Mouse (Mus musculus) MEL (cell line): ENCODE data around the gene Zfp819. TPM values are rescaled to one million over a fixed set of nuclear protein-coding genes. Genes with fewer than 3 reads are reported as not detected.

Source experiments
- DNase-seq: peaks from one replicate; pipeline ENCODE4 v3.0.0; 2011; ENCODE audit warnings: low read depth, low spot score
- H3K27ac ChIP-seq: 2 replicates; pipeline ENCODE4 v1.5.1; 2012; ENCODE audit warnings: low read depth, mild to moderate bottlenecking, control low read depth, low read length, moderate library complexity; ENCODE audit not compliant: control insufficient read depth
- H3K27me3 ChIP-seq, 2 experiments: fragments of 150-350 bp in 1 of 2; sonication (generic) in 1 of 2; 2 replicates each; pipeline ENCODE4 v1.6.1; 2012; ENCODE audit warnings: low read length in 2 of 2, mild to moderate bottlenecking in 2 of 2, improper control_type of control experiment in 1 of 2, moderate library complexity in 1 of 2; ENCODE audit not compliant: insufficient read depth in 2 of 2, control insufficient read depth in 1 of 2
- H3K36me3 ChIP-seq, 2 experiments: 2 replicates each; pipeline ENCODE4 v1.6.1; 2012 to 2014; ENCODE audit warnings: low read length in 2 of 2, improper control_type of control experiment in 1 of 2, inconsistent platforms in 1 of 2, mild to moderate bottlenecking in 1 of 2; ENCODE audit not compliant: insufficient read depth in 2 of 2, control insufficient read depth in 1 of 2
- H3K4me1 ChIP-seq, 2 experiments: fragments of 150-350 bp in 1 of 2; sonication (generic) in 1 of 2; 2 replicates each; pipeline ENCODE4 v1.6.1; 2012; ENCODE audit warnings: low read length in 2 of 2, improper control_type of control experiment in 1 of 2, mild to moderate bottlenecking in 1 of 2; ENCODE audit not compliant: insufficient read depth in 2 of 2, control insufficient read depth in 1 of 2
- H3K4me3 ChIP-seq, 2 experiments: fragments of 150-350 bp in 1 of 2; sonication (generic) in 1 of 2; 2 replicates each; pipeline ENCODE4 v1.5.1; 2012; ENCODE audit warnings: low read depth in 2 of 2, low read length in 2 of 2, mild to moderate bottlenecking in 2 of 2, moderate library complexity in 2 of 2, control low read depth in 1 of 2, improper control_type of control experiment in 1 of 2; ENCODE audit not compliant: control insufficient read depth in 1 of 2, insufficient read depth in 1 of 2
- H3K79me2 ChIP-seq: 2 replicates; pipeline ENCODE4 v1.6.1; 2012; ENCODE audit warnings: mild to moderate bottlenecking, low read length, moderate library complexity; ENCODE audit not compliant: control insufficient read depth, poor library complexity, insufficient read depth
- H3K9ac ChIP-seq: 2 replicates; pipeline ENCODE4 v1.6.1; 2012; ENCODE audit warnings: low read depth, mild to moderate bottlenecking, control low read depth, low read length, moderate library complexity; ENCODE audit not compliant: control insufficient read depth, poor library complexity, severe bottlenecking
- H3K9me3 ChIP-seq: fragments of 150-350 bp; sonication (generic); replicated peaks from 2 replicates; pipeline ENCODE4 v1.6.1; 2012; ENCODE audit warnings: mild to moderate bottlenecking, low read length, improper control_type of control experiment, moderate library complexity; ENCODE audit not compliant: insufficient read depth
- BHLHE40 ChIP-seq: IDR thresholded peaks from 2 replicates; pipeline ENCODE4 v1.6.1; 2012; ENCODE audit warnings: low read depth, mild to moderate bottlenecking, inconsistent platforms, low read length, improper control_type of control experiment, borderline replicate concordance
- CHD1 ChIP-seq: IDR thresholded peaks from 2 replicates; pipeline ENCODE4 v1.6.1; 2012; ENCODE audit warnings: low read depth, mild to moderate bottlenecking, inconsistent platforms, low read length, improper control_type of control experiment
- CHD2 ChIP-seq: IDR thresholded peaks from 2 replicates; pipeline ENCODE4 v1.6.1; 2011; ENCODE audit warnings: low read length, improper control_type of control experiment
- CTCF ChIP-seq, 3 experiments: IDR thresholded peaks in 2 of 3; conservative IDR thresholded peaks in 1 of 3; 2 replicates each; pipeline ENCODE4 v1.5.1; 2011 to 2012; ENCODE audit warnings: low read length in 3 of 3, low read depth in 2 of 3, mild to moderate bottlenecking in 2 of 3, improper control_type of control experiment in 1 of 3, inconsistent platforms in 1 of 3, mixed read lengths in 1 of 3, moderate library complexity in 1 of 3; ENCODE audit not compliant: control insufficient read depth in 1 of 3, insufficient read depth in 1 of 3, poor library complexity in 1 of 3, severe bottlenecking in 1 of 3
- E2F4 ChIP-seq: IDR thresholded peaks from 2 replicates; pipeline ENCODE4 v1.6.1; 2011; ENCODE audit warnings: low read depth, low read length, improper control_type of control experiment, borderline replicate concordance
- ELF1 ChIP-seq: IDR thresholded peaks from 2 replicates; pipeline ENCODE4 v1.6.1; 2014; ENCODE audit warnings: low read depth, mild to moderate bottlenecking, inconsistent platforms, low read length, improper control_type of control experiment, moderate library complexity
- EP300 ChIP-seq, 2 experiments: IDR thresholded peaks; 2 replicates each; pipeline ENCODE4 v1.6.1; 2011; ENCODE audit warnings: improper control_type of control experiment in 2 of 2, low read length in 2 of 2, low read depth in 1 of 2, mild to moderate bottlenecking in 1 of 2
- ETS1 ChIP-seq: IDR thresholded peaks from 2 replicates; pipeline ENCODE4 v1.6.1; 2012; ENCODE audit warnings: low read depth, mild to moderate bottlenecking, inconsistent platforms, low read length, improper control_type of control experiment, moderate library complexity
- GABPA ChIP-seq: IDR thresholded peaks from 2 replicates; pipeline ENCODE4 v1.6.1; 2012; ENCODE audit warnings: low read depth, mild to moderate bottlenecking, inconsistent platforms, low read length, improper control_type of control experiment, moderate library complexity
- KAT2A ChIP-seq: conservative IDR thresholded peaks from 2 replicates; pipeline ENCODE4 v1.6.1; 2012; ENCODE audit warnings: low read depth, low read length, improper control_type of control experiment, inconsistent platforms
- MAZ ChIP-seq: IDR thresholded peaks from 2 replicates; pipeline ENCODE4 v1.6.1; 2012; ENCODE audit warnings: low read depth, mild to moderate bottlenecking, inconsistent platforms, low read length, improper control_type of control experiment
- MEF2A ChIP-seq: IDR thresholded peaks from 2 replicates; pipeline ENCODE4 v1.6.1; 2014; ENCODE audit warnings: low read depth, mild to moderate bottlenecking, inconsistent platforms, low read length, improper control_type of control experiment; ENCODE audit not compliant: poor library complexity, insufficient replicate concordance, severe bottlenecking; ENCODE audit errors: extremely low read depth
- MXI1 ChIP-seq: IDR thresholded peaks from 2 replicates; pipeline ENCODE4 v1.6.1; 2011; ENCODE audit warnings: mild to moderate bottlenecking, low read depth, low read length, improper control_type of control experiment
- MYB ChIP-seq: IDR thresholded peaks from 2 replicates; pipeline ENCODE4 v1.6.1; 2011; ENCODE audit warnings: mild to moderate bottlenecking, low read depth, low read length, improper control_type of control experiment
- MYC ChIP-seq: IDR thresholded peaks from 2 replicates; pipeline ENCODE4 v1.6.1; 2011; ENCODE audit warnings: low read depth, mild to moderate bottlenecking, low read length, improper control_type of control experiment, moderate library complexity
- NELFE ChIP-seq: IDR thresholded peaks from 2 replicates; pipeline ENCODE4 v1.6.1; 2011; ENCODE audit warnings: low read depth, low read length, improper control_type of control experiment
- NRF1 ChIP-seq: IDR thresholded peaks from 2 replicates; pipeline ENCODE4 v1.6.1; 2014; ENCODE audit warnings: low read depth, mild to moderate bottlenecking, inconsistent platforms, low read length, improper control_type of control experiment, moderate library complexity; ENCODE audit not compliant: poor library complexity, insufficient read depth, severe bottlenecking
- RAD21 ChIP-seq: IDR thresholded peaks from 2 replicates; pipeline ENCODE4 v1.6.1; 2011; ENCODE audit warnings: mild to moderate bottlenecking, low read depth, low read length, improper control_type of control experiment
- ZKSCAN1 ChIP-seq: IDR thresholded peaks from 2 replicates; pipeline ENCODE4 v1.6.1; 2012; ENCODE audit warnings: low read depth, mild to moderate bottlenecking, inconsistent platforms, low read length, improper control_type of control experiment, moderate library complexity
- ZNF384 ChIP-seq: IDR thresholded peaks from 2 replicates; pipeline ENCODE4 v1.6.1; 2012; ENCODE audit warnings: low read depth, mild to moderate bottlenecking, inconsistent platforms, low read length, improper control_type of control experiment
- polyA plus RNA-seq, 2 experiments: library from polyadenylated mRNA; stranded (reverse) in 1 of 2; unstranded in 1 of 2; fragments of >175 nt in 1 of 2; fragments of >200 nt in 1 of 2; gene quantifications; 2 replicates each; pipeline versions ENCODE4 v1.2.1 to v1.2.4; 2012; ENCODE audit warnings: low replicate concordance in 2 of 2, low read depth in 1 of 2; ENCODE audit not compliant: insufficient read length in 2 of 2, insufficient read depth in 1 of 2, missing spikeins in 1 of 2
- total RNA-seq: library from RNA; depleted of rRNA; stranded (reverse); fragments of 300-350 nt; gene quantifications from 2 replicates; pipeline ENCODE4 v1.2.3, GENCODE M21; 2012

The Zfp819 gene
- total and polyA plus RNA-seq, 3 experiments = 0.06 TPM; not detected in 2

DNA sequence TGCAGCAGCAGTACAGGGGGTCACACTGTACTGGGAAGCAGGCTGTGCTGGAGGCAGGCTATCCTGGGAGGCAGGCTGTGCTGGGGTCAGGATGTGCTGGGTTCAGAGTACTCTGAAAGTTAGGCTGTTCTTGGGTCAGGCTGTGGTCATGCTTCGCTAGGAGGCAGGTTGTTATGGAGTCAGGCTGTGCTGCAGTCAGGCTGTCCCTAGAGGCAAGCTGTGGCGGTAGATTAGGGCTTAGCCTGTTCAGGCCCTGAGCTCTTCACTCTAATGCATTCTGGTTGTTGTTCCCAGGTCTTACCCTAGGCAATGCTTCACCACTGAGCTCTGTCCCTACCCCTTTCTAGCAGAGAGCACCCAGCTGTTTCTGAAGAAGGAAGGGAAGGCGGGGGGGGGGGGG, 18.1 kb downstream of the Zfp819 start:
- Histone ChIP-seq H3K9ac (no peak overlapping the region), H3K36me3 (no peaks in the 10 kb centered on the region), H3K79me2 (no peaks in the 10 kb centered on the region), H3K4me3 (no peak overlapping the region), H3K9me3 (no peaks in the 10 kb centered on the region), H3K4me1 (no peaks in the 10 kb centered on the region), H3K27me3 (no peaks in the 10 kb centered on the region)
- DNase-seq = no peak
- TF ChIP-seq NELFE (no peak), MEF2A (no peak), RAD21 (no peak), BHLHE40 (no peak), MYC (no peak), KAT2A (no peak), ETS1 (no peak), CHD1 (no peak)
- TF ChIP-seq, all 39 proteins: peak for 0
- H3K27ac ChIP-seq = no peak overlapping the region

GRCm38 (mm10) chr7:43625794-43626422, 18.9 kb downstream of the Zfp819 start:
- H3K9me3 ChIP-seq = no peaks in the 10 kb centered on the region
- no peaks in the 10 kb centered on the region for H3K79me2 ChIP-seq
- DNase-seq = no peak
- no peaks in the 10 kb centered on the region for H3K36me3 ChIP-seq
- no peaks in the 10 kb centered on the region for H3K27me3 ChIP-seq
- H3K4me3 ChIP-seq = no peak overlapping the region
- H3K4me1 ChIP-seq = no peaks in the 10 kb centered on the region
- H3K27ac ChIP-seq = no peak overlapping the region
- no peak overlapping the region for H3K9ac ChIP-seq
- TF ChIP-seq NRF1 = no peak
- TF ChIP-seq RAD21 = no peak
- no peak for TF ChIP-seq E2F4
- no peak for TF ChIP-seq MXI1
- no peak for TF ChIP-seq CHD2
- no peak for TF ChIP-seq CTCF (IDR thresholded peaks at IDR 0.05 in 2 of 3, conservative IDR thresholded peaks at IDR 0.05 in 1 of 3; ENCODE audit: control insufficient read depth in 1 of 3, insufficient read depth in 1 of 3, low read depth in 2 of 3, low read length in 3 of 3, poor library complexity in 1 of 3, severe bottlenecking in 1 of 3)

- Histone ChIP-seq H3K4me1 (peaks cover 0 to 2% of the 10 kb centered on the region in 2 experiments; a peak in 2 of 4 replicates), H3K27me3 (no peaks in the 10 kb centered on the region), H3K27ac (no peak overlapping the region), H3K79me2 (no peaks in the 10 kb centered on the region), H3K9ac (no peak overlapping the region), H3K36me3 (no peaks in the 10 kb centered on the region; a peak in 1 of 4 replicates), H3K4me3 (no peak overlapping the region), H3K9me3 (no peaks in the 10 kb centered on the region)
- TF ChIP-seq MEF2A = no peak
- TF ChIP-seq MAZ = no peak
- TF ChIP-seq NELFE = no peak
- no peak for TF ChIP-seq NRF1
- no peak for TF ChIP-seq GABPA
- TF ChIP-seq EP300 (IDR thresholded peaks at IDR 0.05; ENCODE audit: low read depth in 1 of 2, low read length in 2 of 2) = no peak
- TF ChIP-seq ZKSCAN1 = no peak
- no peak for TF ChIP-seq E2F4
- no peak for TF ChIP-seq MYB
- no peak for TF ChIP-seq ELF1
- no peak for TF ChIP-seq ZNF384
- DNase-seq = no peak
Observed at GRCm38 (mm10) chr7:43633940-43634339, 27.0 kb downstream of the Zfp819 start.
